Mouse (Mus musculus): ENCODE measurements around the gene Ttc41.

GRCm38 (mm10) chr10:86824871-86825270 is 119.3 kb downstream of the Ttc41 start:
- TF ChIP-seq CTCF (IDR thresholded peaks at IDR 0.05; ENCODE audit: extremely low read depth, insufficient read depth, low read length) (no peak), POLR2A (IDR thresholded peaks at IDR 0.05; ENCODE audit: extremely low read depth, insufficient read depth, low read length) (no peak)

Measured in cortical plate, adult 2 months (tissue).